Mouse (Mus musculus): ENCODE measurements around the gene Odf2.

The Odf2 gene

DNA sequence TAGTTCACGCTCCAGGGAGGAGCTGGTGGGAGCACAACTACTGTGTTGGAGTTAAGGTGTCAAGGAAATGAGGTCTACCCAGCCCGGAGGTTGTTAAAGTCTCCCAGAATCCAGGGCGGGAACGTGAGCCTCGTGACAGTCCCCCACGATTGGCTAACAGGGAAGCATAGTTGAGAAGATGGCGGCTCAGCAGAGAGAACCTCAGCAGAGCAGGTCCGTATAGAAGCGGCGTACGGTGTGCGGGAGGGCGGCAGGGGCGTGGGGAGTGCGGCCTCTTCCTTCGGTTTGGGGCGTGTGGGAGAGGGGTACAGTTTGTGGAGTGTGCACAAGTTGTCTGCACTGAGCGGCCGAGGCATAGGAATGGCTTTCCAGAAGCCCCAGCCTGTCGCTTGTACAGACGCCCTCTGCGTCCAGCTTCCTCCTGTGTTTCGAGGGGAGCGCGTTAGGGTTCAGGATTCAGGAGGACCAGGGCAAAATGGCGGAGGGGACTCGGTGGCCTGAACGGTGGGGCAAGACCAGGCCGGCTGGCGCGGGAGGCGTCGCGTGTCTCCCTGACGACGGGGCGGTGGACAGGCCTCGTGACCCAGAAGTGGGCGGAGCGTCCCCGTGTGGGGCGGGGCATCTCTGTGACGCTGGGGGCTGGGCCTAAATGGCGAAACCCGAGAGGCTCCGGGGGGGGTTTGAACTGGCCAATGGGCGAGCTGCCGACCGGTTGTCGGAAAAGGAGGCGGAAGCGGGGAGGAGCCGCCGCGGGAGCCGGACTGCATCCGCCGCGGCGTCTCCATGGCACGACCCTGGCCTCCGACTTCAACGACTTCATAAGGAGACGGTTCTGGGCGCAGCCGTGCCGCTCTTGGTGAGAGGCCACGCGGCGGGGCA is at the start of gene Odf2:
Gene Odf2 (plus strand): TSS at position 156 of the 879 bp plus-strand sequence.
- DNase-seq (ENCODE audit: low read depth): peak; percentile 99

DNA sequence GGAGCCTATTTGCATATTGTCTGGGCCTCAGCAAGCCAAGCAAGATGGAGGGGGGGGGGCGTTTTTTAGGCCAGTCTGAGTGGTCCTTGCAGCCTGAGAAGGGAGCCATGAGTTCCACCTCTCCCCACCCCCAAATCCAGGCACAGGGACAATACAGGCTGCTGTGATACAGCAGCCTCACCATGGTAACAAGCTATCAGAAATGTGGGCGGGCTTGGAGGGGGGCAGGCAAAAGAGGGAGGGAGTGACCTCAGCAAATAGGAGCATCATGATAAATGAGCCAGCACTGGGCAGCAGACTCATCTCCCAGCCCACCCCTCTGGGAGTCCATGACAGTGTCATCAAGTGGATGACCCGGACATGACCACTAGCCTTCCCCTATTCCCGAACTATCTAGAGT is 49.6 kb upstream of the Odf2 start:
- DNase-seq (ENCODE audit: low read depth): no peak

DNA sequence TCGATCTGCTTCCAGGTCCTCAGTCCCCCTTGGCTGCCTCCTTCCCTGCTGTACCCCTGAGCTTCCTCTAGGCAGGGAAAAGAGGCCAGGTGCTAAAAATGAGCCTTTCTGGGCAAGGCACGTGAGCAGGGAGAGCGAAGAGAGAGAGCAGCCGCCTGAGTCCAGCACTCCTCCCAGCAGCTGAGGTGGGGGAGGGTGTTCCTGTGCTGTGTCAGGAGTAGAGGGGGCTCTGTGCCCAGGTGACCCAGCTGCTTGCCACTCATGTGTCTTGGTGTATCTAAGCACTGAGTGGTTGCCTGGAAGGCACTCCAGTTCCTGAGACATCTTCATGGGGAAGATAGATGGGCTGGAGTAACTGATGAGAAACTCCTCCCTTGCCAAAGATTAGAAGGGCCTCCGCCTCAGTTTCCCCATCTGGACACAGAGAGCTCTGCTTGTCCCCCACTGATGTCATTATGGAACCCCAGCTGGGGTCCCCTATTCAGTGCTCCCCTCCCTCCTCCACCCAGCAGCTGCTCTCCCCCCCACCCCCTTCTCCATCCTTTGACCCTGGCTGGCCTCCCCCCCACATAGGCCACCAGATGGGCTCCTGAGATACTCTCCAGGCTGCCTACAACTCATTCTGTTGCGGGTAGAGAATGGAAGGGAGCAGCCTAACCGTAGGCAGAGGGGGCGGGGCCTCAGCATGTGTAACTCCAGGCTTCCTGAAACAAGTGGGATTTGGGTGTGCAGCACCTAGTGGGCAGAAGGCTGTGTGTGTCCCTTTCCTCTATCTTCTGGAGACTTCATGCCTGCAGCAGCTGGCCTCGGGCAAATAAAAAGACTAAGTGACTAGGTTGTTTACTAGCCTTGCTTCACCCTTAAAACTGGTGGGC is 45.6 kb upstream of the Odf2 start:
- DNase-seq (ENCODE audit: low read depth): no peak

DNA sequence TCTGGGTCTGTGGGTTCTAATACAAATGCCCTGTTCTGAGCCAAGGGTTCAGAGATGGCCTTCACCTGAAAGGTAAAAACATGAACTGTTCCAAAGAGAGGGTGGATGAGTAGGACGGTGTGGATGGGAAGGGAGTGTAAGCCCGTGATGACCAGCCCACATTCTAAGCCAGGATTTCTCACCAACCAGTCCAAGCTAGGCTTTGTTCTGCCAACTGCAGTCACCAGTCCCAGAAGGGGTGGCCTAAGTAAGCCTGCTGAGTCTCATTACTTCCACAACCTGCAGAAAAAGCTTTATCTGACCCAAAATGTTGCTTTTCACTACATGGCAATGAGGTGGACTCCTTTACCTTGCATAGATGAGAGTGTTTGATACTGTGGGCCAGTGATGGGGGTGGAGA is 44.9 kb upstream of the Odf2 start:
- no peak for DNase-seq (ENCODE audit: low read depth)

DNA sequence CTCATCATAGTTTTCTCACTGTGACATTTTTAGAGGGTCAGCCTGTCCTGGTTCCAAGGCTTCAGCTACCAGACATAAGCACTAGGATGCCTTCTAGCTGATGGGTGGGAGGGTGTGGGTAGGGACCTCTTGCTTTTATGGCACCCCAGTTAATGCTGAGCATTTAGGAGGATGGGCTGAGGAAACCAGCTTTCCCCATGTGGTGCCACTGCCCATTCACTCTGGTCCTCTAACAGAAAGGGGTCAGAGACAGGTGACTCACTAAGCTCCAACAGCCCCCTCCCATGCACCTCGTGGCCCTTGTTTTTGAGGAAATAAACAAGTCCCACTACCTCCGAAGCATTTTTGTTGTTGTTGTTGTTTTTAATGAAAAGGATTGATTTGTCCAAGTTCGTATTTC is 44.4 kb upstream of the Odf2 start:
- no peak for DNase-seq (ENCODE audit: low read depth)

DNA sequence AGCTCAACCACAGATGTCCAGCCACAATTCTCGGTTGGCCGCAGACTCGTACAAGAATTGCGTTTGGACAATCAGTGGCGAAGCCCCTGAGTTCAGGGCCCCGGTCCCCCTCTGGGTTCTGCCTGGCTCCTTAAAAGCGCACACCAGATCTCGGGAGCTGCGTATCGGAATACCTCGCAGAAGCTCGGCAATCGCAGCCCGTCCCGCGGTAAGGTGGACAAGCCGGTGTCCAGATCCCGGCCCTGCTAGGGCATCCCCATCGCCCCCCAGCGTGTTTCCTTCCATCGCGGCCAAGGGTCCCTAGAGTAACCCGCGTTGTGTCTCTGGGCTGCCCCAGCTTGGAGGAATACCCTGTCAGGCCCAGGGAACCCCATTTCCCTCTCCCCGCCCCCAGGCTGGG is 43.4 kb upstream of the Odf2 start:
- DNase-seq (ENCODE audit: low read depth): no peak

DNA sequence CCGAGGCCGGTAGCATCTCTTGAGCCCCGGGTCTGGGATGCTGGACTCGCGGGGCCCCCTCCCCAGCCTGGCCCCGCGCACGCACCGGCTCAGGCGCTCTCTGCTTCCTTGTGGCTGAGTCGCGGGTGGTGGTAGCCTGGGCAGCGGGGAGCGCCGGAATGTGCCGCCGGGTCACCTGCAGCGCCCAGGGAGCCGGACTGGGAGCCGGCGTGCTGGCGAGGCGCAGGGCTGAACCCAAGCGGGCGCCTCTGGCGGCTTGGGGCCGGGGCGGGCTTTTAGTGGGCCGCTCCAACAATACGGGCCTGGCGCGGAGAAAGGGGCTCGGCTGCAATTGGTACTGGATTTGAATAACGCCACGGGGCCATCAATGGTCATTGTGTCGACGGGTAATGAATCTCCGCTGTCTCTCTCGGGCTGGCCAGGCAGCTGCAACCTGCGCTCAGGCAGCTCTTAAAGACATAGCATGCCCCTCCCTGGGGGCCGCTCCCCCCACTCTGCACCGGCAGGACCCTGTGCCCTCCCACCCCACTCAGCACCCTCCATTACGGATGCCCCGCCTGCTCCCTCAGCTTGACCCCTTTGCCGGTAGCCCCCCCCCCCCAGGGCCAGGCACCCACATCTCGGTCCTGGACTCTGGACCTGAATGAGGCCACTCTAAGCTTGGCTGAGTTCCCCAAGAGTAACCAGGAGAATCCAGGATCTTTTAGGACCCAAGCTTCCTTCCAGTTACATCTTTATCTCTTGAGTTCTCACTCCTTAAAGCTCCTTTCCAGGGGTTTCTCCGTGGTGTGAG is 42.8 kb upstream of the Odf2 start:
- no peak for DNase-seq (ENCODE audit: low read depth)

DNA sequence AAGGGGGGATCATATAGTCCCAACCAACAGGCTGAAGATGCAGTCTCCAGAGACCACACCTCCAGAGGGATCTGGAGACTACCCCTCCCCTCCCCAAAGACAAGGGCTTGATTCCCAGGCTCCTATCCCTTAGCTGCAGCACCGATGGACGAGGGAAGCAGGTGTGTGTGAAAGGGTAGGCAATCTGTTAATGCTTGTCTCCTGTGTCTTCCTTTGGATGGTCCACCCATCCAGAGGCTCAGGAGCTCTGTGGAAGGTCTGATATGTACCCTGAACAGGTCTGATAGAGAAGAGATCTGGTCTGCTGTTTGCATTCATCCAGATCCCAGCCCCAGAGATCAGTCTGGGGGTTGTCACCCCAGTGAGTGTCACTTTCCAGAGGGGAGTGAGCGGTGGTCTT is 42.1 kb upstream of the Odf2 start:
- no peak for DNase-seq (ENCODE audit: low read depth)

DNA sequence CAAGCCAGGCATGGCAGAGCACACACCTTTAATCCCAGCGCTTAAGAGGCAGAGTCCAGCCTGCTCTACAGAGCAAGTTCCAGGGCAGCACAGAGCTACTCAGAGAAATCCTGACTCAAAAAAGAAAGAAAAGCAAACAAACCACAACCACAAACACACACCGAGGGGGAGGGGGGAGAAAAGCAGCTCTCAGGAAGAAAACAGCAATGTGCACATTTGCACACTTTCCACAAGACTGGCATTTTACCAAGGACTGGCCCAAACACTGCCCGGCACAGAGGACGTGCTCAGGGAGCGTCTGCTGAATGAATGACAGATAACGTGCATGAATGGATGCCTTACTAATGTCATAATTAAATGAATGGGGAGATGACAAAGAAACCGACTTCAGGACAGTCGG is 40.0 kb upstream of the Odf2 start:
- DNase-seq (ENCODE audit: low read depth): no peak

DNA sequence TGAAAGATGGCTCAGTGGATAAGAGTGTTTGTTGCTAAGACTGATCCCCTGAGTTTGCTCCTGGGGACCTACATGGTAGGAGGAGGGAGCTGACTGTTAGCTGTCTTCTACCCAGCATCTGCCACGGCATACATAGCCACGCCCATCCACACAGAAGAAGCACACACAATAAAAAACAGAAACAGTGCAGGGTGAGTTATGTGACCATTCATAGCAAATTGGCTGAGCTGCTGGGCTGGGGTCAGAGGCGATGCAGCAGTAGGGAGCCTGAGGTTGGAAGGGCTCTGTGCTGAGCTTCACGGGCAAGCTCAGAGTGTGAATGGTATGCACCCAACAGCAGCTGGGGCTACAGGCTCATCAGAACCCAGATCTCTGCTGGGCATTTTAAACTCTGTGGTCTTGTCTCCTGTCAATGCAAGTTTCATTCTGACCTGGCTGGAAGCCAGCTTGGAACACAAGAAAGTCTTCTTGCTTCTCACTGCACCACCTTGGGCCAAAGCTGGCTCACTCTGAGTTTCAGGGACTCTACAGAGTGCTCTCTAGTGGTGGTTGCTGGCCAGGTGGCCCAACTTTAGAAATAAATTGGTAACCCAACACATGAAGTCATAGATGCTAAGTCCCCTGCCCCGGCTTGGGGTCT is 39.1 kb upstream of the Odf2 start:
- no peak for DNase-seq (ENCODE audit: low read depth)

DNA sequence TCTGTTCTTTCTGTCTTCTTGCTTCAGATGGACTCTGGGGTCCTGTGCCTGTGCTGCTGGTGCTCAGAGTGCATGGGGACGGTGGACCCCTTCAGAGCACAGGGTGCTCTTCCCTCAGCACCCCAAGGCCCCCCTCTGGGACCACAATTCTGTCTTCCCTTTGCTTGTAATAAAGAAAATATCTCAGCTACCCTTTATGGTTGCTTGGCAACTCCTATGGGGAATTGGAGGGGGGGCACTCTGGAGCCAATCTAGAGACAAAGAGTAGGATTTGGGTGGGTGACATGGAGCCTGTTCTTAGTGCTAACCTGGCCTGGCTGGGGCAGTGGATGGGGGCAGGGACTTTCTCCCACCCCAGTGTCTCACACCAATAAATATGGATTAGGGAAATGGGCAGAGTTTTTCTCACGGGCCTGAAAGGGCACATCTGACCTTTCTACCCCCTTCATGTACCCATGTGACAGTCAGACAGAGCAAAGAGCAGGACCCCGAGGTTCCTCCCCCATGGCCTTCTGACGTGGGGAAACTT is 36.0 kb upstream of the Odf2 start:
- no peak for DNase-seq (ENCODE audit: low read depth)

DNA sequence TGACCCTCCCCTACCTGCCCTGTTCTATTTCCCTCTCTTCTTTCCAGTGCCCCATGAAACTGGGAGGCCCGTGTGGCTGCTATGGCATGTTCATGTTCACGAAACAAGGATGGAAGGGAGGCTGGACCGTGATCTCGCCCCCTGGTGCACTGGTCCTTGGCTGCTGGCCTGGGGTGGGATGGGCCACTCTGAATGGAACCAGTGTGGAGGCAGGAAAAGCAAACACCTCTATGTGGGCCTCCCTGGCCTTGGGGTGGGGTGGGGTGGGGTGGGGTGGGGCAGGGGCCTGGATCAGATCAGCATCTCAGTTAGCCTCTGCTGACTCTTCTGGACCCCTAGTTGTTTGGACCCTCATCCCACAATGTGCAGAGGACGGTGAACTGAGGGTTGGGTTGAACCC is 35.3 kb upstream of the Odf2 start:
- no peak for DNase-seq (ENCODE audit: low read depth)

DNA sequence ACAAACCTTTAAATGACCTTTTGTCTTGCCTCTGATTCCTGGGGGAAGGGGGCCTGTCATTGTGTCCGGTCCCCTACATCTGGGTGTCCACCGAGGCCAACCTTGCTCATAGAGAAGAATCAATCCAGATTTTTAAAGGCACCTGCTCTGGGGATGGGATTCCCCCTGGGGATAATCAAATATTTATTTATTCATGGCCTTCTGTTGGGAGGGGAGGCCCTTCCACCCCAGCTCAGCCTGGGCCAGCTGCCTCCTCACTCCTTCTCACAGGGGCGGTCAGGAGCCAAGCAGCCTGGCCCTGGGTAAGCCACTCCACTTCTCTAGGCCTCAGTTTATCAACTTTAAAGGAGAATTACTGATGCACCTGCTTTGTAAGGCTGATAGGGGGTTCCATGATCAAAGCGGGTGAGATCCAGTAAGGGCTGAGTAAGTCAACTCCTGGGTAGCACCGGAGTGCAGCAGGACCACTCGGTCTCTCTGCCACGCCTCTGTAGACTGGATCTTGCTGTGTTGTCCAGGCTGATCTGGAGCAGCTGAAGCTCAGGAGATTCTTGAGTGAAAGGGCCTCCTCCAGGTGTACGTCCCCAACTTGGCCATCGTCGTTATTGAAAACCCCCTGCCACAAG is 33.3 kb upstream of the Odf2 start:
- DNase-seq (ENCODE audit: low read depth): no peak

DNA sequence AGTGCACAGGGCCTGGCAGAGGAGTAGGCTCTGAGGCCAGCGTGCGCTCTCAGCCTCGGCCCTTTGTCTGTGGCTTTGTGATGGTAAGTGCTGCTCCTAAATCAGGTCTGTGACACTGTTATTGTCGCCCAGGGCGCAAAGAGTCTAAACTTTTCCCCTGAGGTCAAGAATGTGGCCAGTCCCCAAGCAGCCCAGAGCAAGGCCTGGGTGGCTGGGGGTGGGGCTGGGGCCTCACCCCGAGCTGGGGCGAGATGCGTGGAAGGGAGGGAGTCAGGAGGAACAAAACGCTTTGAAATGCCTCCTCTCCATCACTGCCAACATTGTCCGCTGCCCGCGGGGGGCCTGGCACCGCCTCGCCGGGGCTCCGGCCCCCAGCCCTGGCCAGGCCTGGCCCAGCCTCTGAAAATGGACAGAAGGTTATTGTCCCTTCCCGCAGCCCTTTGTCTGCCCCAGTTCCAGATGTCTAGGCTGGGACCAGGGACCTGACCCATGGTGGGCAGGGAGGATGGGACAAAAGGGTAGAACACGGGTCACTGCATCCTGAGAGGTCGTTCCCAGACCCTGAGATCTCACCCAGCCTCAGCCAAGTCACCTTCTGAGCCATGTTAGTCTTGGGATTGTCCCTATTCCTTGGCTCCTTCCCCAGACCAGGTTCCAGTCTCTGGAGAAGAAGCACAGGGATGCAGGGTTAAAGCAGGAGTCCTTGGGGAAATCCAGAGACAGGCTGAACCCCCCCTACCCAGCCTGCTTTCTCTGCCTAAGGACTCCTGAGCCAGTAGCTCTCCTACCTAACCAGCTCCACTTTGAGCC is 32.4 kb upstream of the Odf2 start:
- no peak for DNase-seq (ENCODE audit: low read depth)

DNA sequence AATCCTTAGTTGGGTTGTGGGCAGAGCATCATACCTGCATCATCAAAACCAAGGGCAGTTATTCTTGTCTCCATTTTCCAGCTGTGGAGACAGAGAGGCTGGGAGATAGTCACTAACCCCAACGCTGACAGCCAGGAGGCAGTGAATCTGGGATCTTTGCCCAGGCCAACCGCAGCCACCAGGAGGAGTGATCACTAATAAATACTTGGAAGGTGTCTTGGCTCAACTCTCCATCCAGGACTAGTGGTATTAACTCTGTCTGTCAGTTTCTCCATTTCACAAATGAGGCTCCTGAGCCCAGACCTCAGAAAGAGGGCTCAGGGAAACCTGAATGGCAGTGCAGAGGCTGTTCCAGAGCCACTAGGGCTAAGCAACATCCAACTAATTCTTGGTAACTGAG is 31.7 kb upstream of the Odf2 start:
- no peak for DNase-seq (ENCODE audit: low read depth)

DNA sequence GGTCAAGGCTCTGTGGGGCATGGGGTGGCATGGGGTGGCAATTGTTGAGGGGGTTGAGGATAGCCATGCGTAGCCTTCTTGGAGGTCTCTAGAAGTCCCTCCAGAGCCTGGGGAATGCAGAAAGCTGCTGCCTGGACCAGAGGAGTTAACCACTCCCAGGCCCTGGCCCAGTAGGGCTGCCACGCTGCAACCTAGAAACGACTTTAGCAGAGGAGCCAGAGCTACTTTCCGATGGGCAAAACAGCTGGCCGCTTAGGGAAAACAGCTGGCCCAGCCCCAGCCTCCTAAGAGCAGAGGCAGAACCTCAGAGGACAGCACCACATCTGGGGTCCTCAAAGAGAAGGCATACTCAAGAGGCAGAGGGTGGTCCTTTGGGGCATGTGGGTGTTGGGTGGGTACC is 31.1 kb upstream of the Odf2 start:
- DNase-seq (ENCODE audit: low read depth): no peak

DNA sequence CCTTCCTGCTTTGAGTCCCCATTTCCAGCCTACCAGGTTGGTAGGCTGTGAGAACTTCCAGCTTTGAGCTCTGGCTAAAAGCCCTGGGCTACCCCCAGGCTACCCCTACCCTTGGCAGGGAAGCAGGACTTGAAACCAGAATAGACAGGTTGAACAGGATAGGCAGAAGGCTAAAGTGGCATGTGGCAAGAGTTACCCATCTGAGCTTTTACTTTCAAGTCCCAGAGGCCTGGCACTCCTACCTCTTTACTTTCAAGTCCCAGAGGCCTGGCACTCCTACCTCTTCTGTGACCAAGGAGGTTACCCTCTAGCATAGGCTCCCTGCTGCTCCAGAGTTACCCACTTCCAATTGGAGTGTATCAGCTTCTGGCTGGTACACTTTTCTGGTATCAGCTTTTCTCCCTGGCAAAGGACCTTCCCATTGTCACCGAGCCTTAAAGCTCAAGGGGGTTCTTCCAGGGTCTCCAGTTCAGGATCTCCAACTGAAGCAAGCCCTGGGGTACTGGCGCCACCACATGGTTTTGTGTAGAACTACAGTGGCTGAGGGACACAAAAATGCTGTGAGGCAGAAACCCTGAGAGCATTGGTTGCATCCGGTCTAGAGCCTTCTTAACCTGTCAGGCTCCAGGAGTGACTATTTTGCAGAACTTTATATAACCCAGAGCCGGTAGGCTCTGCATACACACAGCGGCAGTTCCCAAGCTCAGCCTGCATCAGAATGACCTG is 30.1 kb upstream of the Odf2 start:
- peak; percentile 59 for DNase-seq (ENCODE audit: low read depth)

DNA sequence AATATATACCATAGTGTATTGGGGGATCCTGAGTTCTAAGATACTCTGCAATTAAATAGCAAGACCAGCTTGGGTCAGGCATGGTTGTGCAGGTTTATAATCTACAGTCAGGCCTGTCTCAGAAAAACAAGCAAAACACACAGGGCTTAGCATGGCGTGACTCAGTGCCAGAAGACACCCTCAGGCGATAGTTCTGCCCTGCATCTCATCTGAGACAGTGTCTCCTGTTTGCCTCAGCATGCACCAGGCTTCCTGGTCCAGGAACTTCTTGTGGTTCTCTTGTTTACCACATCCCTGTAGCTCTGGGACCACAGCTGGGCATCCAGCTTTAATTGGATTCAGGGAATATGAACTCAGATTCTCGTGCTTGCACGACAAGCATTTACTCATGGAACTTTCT is 23.9 kb upstream of the Odf2 start:
- DNase-seq (ENCODE audit: low read depth): no peak

DNA sequence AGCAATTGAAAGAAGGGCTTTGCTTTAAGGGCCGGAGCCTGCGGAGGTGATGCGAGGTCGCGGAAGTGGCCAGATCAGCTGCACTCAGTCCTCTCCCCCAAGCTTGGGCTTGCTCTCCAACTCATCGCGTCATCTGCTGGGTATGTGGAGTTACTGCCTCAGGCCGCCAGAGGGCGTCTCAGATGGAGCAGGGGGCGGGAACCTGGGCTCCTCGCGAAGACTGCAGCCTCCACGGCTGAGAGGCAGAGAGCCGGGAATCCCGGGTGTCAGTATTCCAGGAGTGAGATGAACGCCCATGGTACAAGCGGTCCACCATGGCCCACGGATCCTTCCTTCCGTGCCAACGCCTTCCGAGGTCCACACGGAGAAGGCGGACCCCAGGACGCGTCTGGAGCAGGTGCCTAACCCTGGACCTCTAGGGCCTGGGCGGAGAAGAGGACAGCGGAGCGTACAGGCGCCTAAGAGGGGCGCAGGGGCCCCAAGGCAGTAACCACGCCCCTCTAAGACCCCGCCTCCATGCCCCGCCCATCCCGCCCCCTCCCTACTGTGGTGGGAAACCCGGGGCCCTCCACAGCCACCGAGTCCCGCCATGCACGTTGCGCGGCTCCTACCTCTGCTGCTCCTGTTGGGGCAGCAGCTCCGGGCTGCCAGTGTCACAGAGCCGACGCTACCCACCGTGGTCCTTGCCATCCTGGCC is 19.9 kb upstream of the Odf2 start, which contains the start of gene Cercam:
Gene Cercam (plus strand): TSS at position 216 of the 697 bp plus-strand sequence.
- DNase-seq (ENCODE audit: low read depth): peak; percentile 87
